Mouse (Mus musculus): ENCODE data around the gene Igf1r. TPM values are rescaled to one million over a fixed set of nuclear protein-coding genes. Genes with fewer than 3 reads are reported as not detected.
A peak's percentile ranks its signal among the peaks of the same experiment; 100 is the strongest.

Gene Igf1r
- polyA plus RNA-seq, 1 experiment from 2014 or later, result 16.3 TPM

DNA sequence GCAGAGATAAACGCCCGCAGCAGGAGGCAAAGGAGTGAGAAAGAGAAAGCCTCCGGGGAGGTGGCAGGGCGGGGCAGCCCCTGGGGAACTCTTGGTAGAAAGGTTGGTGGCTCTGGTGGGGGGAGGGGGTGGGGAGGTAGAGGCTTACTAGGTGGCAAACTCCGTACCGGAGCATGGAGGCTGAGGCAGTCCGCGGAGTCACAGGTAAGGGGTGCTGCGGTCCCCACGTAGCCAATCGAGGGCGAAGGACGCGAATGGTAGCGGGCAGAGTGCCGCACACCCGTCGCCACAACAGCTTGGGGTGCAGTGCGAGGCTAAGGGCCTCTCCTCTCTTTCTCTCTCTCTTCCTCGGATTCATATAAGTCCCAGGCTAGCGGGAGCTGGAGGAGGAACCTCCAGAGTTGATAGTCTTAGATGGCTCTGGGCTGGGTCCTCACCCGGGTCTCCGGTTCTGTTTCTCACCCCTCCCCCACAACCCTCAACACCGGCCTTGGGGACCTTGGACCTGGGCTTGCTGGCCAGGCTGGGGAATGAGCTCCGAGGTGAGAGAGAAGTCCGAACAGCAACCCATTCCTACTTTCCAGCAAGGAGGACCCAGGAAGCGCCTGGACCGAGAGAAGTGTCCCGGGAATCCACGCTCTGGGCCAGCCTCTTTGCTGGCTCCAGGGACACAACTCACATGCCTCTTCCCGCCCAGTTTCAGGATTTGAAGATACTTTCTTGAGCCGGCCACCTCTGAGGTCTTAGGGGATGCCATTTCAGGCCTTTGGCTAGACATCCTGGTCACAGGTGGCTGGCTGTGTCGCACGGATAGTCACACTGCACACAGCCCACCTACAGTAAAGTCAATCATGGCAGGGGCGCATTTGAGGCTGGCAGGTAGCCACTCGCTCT is 323.5 kb downstream of the Igf1r start:
- H3K4me3 ChIP-seq (ENCODE audit: low read depth, low read length), result peak overlapping the region; percentile 25
- no peak overlapping the region for H3K27ac ChIP-seq (ENCODE audit: low read depth, low read length)
- no peaks in the 10 kb centered on the region for H3K9me3 ChIP-seq (replicated peaks; ENCODE audit: control insufficient read depth, low read length)
- H3K9ac ChIP-seq (ENCODE audit: low read length), result peak overlapping the region; percentile 25
- peaks cover 7% of the 10 kb centered on the region; the same call in 1 of the 2 replicates for H3K27me3 ChIP-seq (replicated peaks; ENCODE audit: control insufficient read depth, insufficient read depth, low read length)
- DNase-seq (ENCODE audit: low spot score) (no peak), ATAC-seq (0 out of 2 replicates have a peak, but pooled peaks have one; percentile 12)
- peaks cover 9% of the 10 kb centered on the region for H3K4me1 ChIP-seq (ENCODE audit: control insufficient read depth, insufficient read depth, low read length)
- peak overlapping the region; percentile 55 for H3K4me2 ChIP-seq (ENCODE audit: low read length)
- no peaks in the 10 kb centered on the region for H3K36me3 ChIP-seq (ENCODE audit: control insufficient read depth, insufficient read depth, low read length)
- 4% methylated on average over 30 of the region's 36 CpGs for WGBS

DNA sequence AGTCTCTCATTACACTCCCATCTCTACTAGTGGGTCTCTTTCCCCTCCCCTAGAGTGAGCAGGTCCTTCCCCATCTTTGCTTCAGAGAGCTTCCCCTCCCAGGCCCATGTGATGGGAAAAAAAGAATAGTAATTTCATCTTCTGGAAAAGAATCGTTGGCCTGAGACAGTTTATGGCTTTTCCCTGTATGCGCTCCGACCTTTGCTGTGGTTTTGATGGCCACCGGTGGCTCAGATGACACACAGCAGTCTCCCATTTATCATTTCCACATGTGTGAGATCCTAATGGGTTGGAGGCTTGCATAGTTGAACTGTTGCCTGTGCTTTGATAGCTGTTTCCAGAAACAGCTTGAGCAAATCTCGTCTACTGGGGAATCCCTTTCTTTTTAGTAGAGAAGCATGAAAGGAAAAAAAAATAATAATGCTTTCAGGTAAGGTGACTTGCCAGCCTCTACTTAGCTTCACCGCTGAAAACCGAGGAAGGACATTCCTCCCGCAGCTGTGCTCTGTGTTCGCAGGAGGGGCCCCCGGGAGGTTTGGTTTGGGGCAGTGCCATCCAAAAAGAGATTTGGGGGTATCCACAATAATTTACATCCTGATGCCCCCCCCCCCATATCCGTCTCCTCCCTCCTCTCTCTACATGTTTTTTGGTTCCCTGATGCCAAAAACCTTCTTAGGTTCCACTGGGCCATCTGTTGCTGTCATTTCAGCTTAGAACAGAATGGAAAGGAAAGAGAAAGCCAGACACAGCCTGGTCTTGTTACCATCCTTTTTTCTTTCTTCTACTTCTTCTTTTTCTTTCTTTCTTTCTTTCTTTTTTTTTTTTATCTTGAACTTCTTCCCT is 324.6 kb downstream of the Igf1r start:
- Histone ChIP-seq H3K9ac (ENCODE audit: low read length) (no peak overlapping the region), H3K9me3 (replicated peaks; ENCODE audit: control insufficient read depth, low read length) (no peaks in the 10 kb centered on the region), H3K27ac (ENCODE audit: low read depth, low read length) (no peak overlapping the region), H3K27me3 (replicated peaks; ENCODE audit: control insufficient read depth, insufficient read depth, low read length) (peaks cover 7% of the 10 kb centered on the region; the same call in 1 of the 2 replicates), H3K4me2 (ENCODE audit: low read length) (no peak overlapping the region), H3K36me3 (ENCODE audit: control insufficient read depth, insufficient read depth, low read length) (no peaks in the 10 kb centered on the region), H3K4me3 (ENCODE audit: low read depth, low read length) (no peak overlapping the region), H3K4me1 (ENCODE audit: control insufficient read depth, insufficient read depth, low read length) (peaks cover 9% of the 10 kb centered on the region)
- peak; percentile 22 for DNase-seq (ENCODE audit: low spot score)
- ATAC-seq, result no peak
- WGBS, result 39% methylated on average over 11 of the region's 11 CpGs

DNA sequence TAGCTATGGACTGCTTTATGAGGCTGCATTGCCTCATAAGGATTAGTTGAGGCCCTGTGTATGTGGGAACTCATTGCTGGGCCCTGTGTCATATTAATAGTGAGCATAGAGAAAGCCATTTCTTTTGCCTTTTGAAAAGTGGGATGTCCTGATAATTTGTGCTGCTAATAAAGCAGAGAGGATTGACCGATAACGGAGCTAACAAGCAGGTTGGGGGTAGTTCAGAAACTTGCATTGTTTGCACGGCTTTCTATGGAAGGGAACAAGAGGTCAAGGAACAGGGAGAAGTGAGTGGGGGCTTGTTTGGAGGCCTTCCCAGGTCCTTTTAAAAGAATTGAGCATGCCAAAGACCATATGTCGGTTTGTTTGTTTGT is 325.3 kb downstream of the Igf1r start:
- Histone ChIP-seq H3K36me3 (ENCODE audit: control insufficient read depth, insufficient read depth, low read length) (no peaks in the 10 kb centered on the region), H3K4me3 (ENCODE audit: low read depth, low read length) (no peak overlapping the region), H3K9me3 (replicated peaks; ENCODE audit: control insufficient read depth, low read length) (no peaks in the 10 kb centered on the region), H3K9ac (ENCODE audit: low read length) (no peak overlapping the region), H3K27ac (ENCODE audit: low read depth, low read length) (no peak overlapping the region), H3K4me1 (ENCODE audit: control insufficient read depth, insufficient read depth, low read length) (peaks cover 9% of the 10 kb centered on the region), H3K27me3 (replicated peaks; ENCODE audit: control insufficient read depth, insufficient read depth, low read length) (peaks cover 7% of the 10 kb centered on the region; the same call in 1 of the 2 replicates), H3K4me2 (ENCODE audit: low read length) (no peak overlapping the region)
- ATAC-seq, result no peak
- WGBS, result 28% methylated on average over 4 of the region's 4 CpGs
- DNase-seq (ENCODE audit: low spot score), result no peak

DNA sequence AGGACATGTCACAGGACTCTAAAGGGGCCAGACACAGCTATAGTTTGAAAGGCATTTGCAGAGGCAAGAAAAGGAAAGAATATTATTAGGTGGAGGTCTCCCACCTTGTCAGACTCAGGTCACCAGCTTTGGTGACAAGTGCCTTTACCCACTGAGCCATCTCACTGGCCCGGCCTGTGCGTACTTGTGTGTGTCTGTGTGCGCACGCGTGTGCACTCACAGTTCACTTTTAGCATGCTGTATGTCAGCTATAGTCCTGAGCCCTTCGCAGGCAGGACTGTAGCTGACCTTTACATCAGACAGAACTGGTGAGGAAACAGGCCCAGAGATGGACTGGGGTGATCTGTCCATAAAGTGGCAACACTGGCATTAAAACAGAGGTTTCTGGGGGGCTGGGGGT is 325.8 kb downstream of the Igf1r start:
- 92% methylated on average over 6 of the region's 6 CpGs for WGBS
- Histone ChIP-seq H3K4me2 (ENCODE audit: low read length) (no peak overlapping the region), H3K4me3 (ENCODE audit: low read depth, low read length) (no peak overlapping the region), H3K27ac (ENCODE audit: low read depth, low read length) (no peak overlapping the region), H3K4me1 (ENCODE audit: control insufficient read depth, insufficient read depth, low read length) (peaks cover 9% of the 10 kb centered on the region), H3K9ac (ENCODE audit: low read length) (no peak overlapping the region), H3K9me3 (replicated peaks; ENCODE audit: control insufficient read depth, low read length) (no peaks in the 10 kb centered on the region), H3K36me3 (ENCODE audit: control insufficient read depth, insufficient read depth, low read length) (no peaks in the 10 kb centered on the region), H3K27me3 (replicated peaks; ENCODE audit: control insufficient read depth, insufficient read depth, low read length) (peaks cover 7% of the 10 kb centered on the region; the same call in 1 of the 2 replicates)
- DNase-seq (ENCODE audit: low spot score) (no peak), ATAC-seq (no peak)

DNA sequence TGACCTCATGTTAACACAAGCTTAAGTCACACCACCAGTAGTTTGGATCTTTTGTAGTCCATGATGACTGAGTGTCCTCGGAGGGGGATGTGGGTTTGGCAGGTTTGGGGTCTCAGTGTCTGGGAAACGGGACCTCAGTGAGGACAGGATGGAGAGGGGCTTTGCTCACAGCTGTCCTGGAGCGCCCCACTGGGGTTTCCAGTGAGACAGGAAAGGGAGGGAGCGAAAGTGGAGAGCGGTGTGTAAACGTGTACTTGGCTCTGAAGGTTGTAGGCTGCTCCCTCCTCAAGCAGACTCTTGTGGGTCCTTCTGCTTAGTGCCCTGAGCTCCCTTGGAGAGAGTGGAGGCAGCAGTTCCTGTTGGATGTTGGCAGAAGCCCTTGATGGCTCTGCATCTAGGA is 326.3 kb downstream of the Igf1r start:
- Histone ChIP-seq H3K9ac (ENCODE audit: low read length) (no peak overlapping the region), H3K27ac (ENCODE audit: low read depth, low read length) (no peak overlapping the region), H3K4me3 (ENCODE audit: low read depth, low read length) (no peak overlapping the region), H3K36me3 (ENCODE audit: control insufficient read depth, insufficient read depth, low read length) (no peaks in the 10 kb centered on the region), H3K9me3 (replicated peaks; ENCODE audit: control insufficient read depth, low read length) (no peaks in the 10 kb centered on the region), H3K4me1 (ENCODE audit: control insufficient read depth, insufficient read depth, low read length) (peaks cover 9% of the 10 kb centered on the region), H3K4me2 (ENCODE audit: low read length) (no peak overlapping the region), H3K27me3 (replicated peaks; ENCODE audit: control insufficient read depth, insufficient read depth, low read length) (peaks cover 7% of the 10 kb centered on the region; the same call in 1 of the 2 replicates)
- ATAC-seq, result no peak
- 82% methylated on average over 6 of the region's 6 CpGs for WGBS
- DNase-seq (ENCODE audit: low spot score), result no peak

DNA sequence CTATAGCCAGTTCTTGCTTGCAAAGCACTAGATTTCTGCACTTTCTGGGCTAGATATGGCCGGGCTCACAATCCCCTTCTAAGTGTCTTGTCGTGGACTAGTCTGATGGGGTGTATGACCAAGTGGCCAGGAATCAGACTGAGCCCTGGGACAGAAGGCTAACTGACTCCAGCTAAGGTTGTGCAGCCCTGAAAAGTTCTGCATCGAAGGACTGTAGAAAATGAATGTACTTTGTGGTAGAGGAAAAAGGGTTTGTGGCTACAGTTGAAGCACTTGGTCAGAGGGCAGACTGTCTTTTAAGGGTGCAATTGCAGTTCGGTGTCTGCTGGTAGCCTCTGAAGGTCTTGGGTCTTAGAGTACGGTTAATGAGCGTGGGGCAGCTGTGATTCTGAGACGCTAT is 326.9 kb downstream of the Igf1r start:
- Histone ChIP-seq H3K9me3 (replicated peaks; ENCODE audit: control insufficient read depth, low read length) (no peaks in the 10 kb centered on the region), H3K9ac (ENCODE audit: low read length) (no peak overlapping the region), H3K27me3 (replicated peaks; ENCODE audit: control insufficient read depth, insufficient read depth, low read length) (peaks cover 7% of the 10 kb centered on the region; the same call in 1 of the 2 replicates), H3K4me3 (ENCODE audit: low read depth, low read length) (no peak overlapping the region), H3K4me1 (ENCODE audit: control insufficient read depth, insufficient read depth, low read length) (peaks cover 9% of the 10 kb centered on the region), H3K36me3 (ENCODE audit: control insufficient read depth, insufficient read depth, low read length) (no peaks in the 10 kb centered on the region), H3K4me2 (ENCODE audit: low read length) (no peak overlapping the region), H3K27ac (ENCODE audit: low read depth, low read length) (no peak overlapping the region)
- DNase-seq (ENCODE audit: low spot score) (no peak), ATAC-seq (no peak)
- WGBS, result 85% methylated on average over 7 of the region's 7 CpGs

DNA sequence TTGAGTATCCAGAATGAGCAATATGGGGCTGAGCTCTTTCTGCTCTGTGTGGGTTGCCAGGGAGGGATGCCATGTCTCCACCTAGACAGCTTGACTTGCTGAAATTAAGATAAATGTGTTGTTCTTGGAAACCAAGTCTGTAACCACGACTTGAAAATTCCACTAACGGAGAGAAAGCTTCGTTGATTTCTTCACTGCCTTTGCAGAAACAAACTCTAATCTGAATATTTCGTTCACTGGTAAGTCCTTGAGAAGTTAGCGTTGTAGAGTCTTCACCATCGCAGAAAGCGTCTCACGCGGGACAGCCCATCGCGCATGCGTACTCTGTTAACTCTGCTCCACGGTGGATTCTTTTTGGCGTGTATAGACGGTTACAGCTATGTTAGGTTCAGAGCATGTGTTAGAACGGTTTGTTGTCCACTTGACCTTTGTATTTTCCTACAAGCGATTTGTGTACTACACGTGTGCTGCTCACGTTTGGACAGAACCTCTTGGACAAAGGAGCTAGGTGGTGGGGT is 327.8 kb downstream of the Igf1r start:
- no peak overlapping the region for H3K4me2 ChIP-seq (ENCODE audit: low read length)
- 95% methylated on average over 19 of the region's 19 CpGs for WGBS
- H3K9me3 ChIP-seq (replicated peaks; ENCODE audit: control insufficient read depth, low read length), result no peaks in the 10 kb centered on the region
- H3K9ac ChIP-seq (ENCODE audit: low read length), result no peak overlapping the region
- H3K4me3 ChIP-seq (ENCODE audit: low read depth, low read length), result no peak overlapping the region
- DNase-seq (ENCODE audit: low spot score), result no peak
- no peak for ATAC-seq
- peaks cover 9% of the 10 kb centered on the region for H3K4me1 ChIP-seq (ENCODE audit: control insufficient read depth, insufficient read depth, low read length)
- H3K27me3 ChIP-seq (replicated peaks; ENCODE audit: control insufficient read depth, insufficient read depth, low read length), result peaks cover 7% of the 10 kb centered on the region; the same call in 1 of the 2 replicates
- no peaks in the 10 kb centered on the region for H3K36me3 ChIP-seq (ENCODE audit: control insufficient read depth, insufficient read depth, low read length)
- H3K27ac ChIP-seq (ENCODE audit: low read depth, low read length), result no peak overlapping the region

DNA sequence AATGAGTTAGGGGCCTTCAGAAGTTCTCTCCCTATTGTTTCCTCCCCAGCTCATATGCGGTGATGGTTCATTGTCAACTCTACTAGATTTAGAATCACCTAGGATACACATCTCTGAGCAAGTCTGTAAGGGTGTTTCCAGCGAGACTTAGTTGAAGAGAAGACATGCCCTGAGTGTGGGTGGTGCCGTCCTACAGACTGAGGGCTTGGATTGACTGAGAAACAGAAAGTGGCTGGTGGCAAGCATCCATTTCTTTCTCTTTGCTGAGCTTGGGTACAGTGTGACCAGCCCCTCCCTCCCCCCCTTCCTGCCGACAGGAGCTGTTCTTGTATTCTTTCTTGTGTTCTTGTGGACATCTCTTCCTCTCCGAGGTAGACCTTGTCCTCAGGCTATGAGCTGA is 328.7 kb downstream of the Igf1r start:
- ATAC-seq, result no peak
- Histone ChIP-seq H3K4me1 (ENCODE audit: control insufficient read depth, insufficient read depth, low read length) (peaks cover 2% of the 10 kb centered on the region), H3K4me2 (ENCODE audit: low read length) (no peak overlapping the region), H3K36me3 (ENCODE audit: control insufficient read depth, insufficient read depth, low read length) (no peaks in the 10 kb centered on the region), H3K27ac (ENCODE audit: low read depth, low read length) (no peak overlapping the region), H3K9me3 (replicated peaks; ENCODE audit: control insufficient read depth, low read length) (no peaks in the 10 kb centered on the region), H3K27me3 (replicated peaks; ENCODE audit: control insufficient read depth, insufficient read depth, low read length) (peaks cover under 1% of the 10 kb centered on the region; the same call in 1 of the 2 replicates), H3K4me3 (ENCODE audit: low read depth, low read length) (no peak overlapping the region), H3K9ac (ENCODE audit: low read length) (no peak overlapping the region)
- no peak for DNase-seq (ENCODE audit: low spot score)
- WGBS, result 70% methylated on average over 5 of the region's 5 CpGs

All from forebrain, embryonic 14.5 days (tissue).